Mouse (Mus musculus) NIH3T3 (cell line): ENCODE results near the gene Slc41a1.
A peak's percentile ranks its signal among the peaks of the same experiment; 100 is the strongest.
"Not testable (repeated sequence)": the region's sequence is repeated elsewhere in the genome, so short reads cannot be mapped to it uniquely, and the experiment has no call there.

Source experiments
- DNase-seq: peaks from one replicate; pipeline ENCODE4 v3.0.0-alpha.2; 2012; ENCODE audit warnings: low read depth

The Slc41a1 gene

DNA sequence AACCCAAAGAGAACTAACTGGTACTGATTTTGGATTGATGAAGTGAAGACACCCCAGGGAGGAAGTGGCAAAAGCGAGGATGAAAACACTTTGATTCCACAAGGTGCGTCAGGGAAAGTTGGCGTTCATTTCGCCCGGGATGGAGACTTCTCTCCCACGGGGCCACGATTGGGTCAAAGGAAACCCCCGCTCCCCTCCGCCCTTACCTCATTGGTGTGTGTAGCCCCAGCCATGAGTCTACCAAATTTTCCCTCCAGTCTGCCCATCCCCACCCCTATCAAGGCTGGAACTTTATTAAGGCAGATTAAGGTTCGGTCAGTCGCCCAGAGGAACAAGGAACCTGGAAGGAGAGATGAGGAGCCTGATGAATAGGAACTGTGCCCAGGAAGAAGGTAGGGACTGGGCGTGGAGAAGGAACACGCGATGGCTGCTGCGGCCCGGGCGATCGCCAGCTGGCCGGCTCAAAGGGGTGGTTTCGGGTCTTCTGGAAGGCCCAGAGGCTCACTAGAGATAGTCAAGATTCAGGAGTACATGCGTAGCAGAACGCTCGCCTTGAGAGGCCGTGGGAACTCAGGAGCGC lies at the start of gene Slc41a1:
Gene Slc41a1, plus strand, starts transcription at position 287 of the 580 bp plus-strand sequence.
- DNase-seq = no peak

GRCm38 (mm10) chr1:131794591-131794990 lies 32.7 kb upstream of the Slc41a1 start:
- DNase-seq = peak; percentile 17

DNA sequence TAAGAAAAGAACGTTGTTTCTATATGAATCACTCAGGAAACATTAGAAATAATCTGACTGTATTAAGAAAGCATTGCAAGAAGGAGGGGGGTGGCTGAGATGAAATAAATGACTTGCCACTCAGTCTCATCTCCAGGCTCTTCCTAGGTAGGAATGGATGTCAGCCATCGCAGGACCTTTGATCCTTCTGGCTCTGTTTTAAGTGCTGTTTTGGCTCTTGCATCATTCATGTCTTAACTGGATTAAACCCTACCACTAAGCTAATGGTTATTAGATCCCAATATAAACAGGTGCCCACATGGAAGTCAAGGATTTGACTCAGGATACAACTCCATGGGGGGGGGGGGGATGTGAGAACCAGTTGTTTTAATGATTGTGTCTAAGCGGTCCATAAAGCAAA lies 32.1 kb upstream of the Slc41a1 start:
- no peak for DNase-seq

DNA sequence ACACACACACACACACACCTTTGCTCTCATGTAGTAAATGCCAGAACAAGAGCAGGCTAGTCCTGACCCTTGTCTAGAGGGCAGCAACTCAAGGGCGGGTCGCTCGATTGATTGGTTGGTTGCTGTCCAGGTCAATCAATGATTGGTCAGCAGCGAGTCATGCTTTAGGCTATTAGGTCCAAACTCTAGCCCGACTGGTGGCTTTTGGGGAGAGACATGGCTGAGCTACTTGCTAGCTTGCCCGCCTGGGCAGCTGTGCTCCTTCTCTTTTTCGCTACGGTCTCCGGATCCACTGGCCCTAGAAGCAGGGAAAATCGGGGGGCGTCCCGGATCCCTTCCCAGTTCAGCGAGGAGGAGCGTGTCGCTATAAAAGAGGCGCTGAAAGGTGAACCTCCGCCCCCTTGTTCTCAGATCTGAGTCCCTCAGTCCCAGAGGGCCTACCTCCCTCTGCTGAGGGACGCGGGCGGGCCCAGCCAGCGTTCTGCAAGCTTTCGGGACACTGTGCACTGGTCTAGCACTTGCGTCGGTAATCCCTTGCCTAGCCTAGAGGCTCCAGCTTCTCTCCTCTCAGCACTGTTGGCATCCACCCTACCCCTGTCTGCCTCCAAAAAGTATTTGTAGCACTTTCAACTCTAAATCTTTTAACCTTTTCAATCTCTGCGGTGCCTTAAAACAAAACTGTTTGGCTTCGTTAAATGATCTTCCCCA lies 29.9 kb upstream of the Slc41a1 start, which contains the start of gene Pm20d1:
Gene Pm20d1, plus strand, starts transcription at position 180 of the 708 bp plus-strand sequence.
- no peak for DNase-seq

GRCm38 (mm10) chr1:131800001-131800400 lies 27.3 kb upstream of the Slc41a1 start:
- DNase-seq = no peak

DNA sequence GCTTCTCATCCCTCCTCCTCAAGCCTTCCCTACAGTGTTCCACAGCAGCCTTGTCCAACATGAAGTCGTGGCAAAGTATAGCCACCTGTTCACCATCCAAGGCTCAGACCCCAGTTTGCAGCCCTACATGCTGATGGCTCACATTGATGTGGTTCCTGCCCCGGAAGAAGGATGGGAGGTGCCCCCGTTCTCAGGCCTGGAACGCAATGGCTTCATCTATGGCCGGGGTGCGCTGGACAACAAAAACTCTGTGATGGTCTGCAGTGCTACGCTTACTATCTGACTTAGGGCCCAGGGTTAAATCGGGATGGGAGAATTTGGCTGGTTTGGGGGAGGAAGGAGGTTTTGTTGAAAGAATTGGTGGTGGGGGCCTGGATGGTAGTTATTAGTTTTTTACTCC lies 26.2 kb upstream of the Slc41a1 start:
- no peak for DNase-seq

- DNase-seq = no peak
Measured at GRCm38 (mm10) chr1:131802652-131803051, 24.6 kb upstream of the Slc41a1 start.

- DNase-seq = no peak
Measured at GRCm38 (mm10) chr1:131804166-131804565, 23.1 kb upstream of the Slc41a1 start.

- DNase-seq = no peak
Measured at GRCm38 (mm10) chr1:131808986-131809385, 18.3 kb upstream of the Slc41a1 start.

GRCm38 (mm10) chr1:131809651-131810050 lies 17.6 kb upstream of the Slc41a1 start:
- DNase-seq = no peak

GRCm38 (mm10) chr1:131811393-131811792 lies 15.9 kb upstream of the Slc41a1 start:
- peak; percentile 45 for DNase-seq

- no peak for DNase-seq
Measured at GRCm38 (mm10) chr1:131812006-131812405, 15.3 kb upstream of the Slc41a1 start.

- DNase-seq = no peak
Measured at GRCm38 (mm10) chr1:131812631-131813295, 14.5 kb upstream of the Slc41a1 start.

GRCm38 (mm10) chr1:131813731-131814130 lies 13.6 kb upstream of the Slc41a1 start:
- no peak for DNase-seq

GRCm38 (mm10) chr1:131814191-131814590 lies 13.1 kb upstream of the Slc41a1 start:
- no peak for DNase-seq

DNA sequence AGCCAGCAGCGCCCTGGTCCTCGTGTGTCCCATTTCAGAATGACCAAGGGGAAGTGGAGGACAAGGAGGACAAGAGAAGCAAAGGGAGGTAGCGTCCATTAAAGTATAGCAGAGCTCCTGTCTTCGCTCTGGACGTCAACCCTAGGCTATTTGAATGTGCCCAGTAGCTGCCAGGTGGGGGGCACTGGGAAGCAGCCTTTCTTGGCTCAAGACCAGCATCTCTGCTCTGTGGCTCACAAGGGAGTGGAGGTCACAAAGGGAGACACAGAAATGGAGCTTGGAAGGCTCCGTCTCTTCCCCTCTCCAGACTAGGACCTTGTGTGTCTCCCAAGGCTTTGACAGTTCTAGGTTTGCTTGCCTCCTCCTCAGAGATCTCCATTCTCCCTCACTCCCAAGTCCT lies 10.4 kb upstream of the Slc41a1 start:
- no peak for DNase-seq

- DNase-seq = not testable (repeated sequence)
Measured at GRCm38 (mm10) chr1:131820353-131820752, 6.9 kb upstream of the Slc41a1 start.

GRCm38 (mm10) chr1:131820887-131821328 lies 6.4 kb upstream of the Slc41a1 start:
- no peak for DNase-seq

- no peak for DNase-seq
Measured at GRCm38 (mm10) chr1:131822292-131822691, 5.0 kb upstream of the Slc41a1 start.

GRCm38 (mm10) chr1:131822856-131823492 lies 4.3 kb upstream of the Slc41a1 start:
- no peak for DNase-seq

- DNase-seq = no peak
Measured at GRCm38 (mm10) chr1:131823563-131823962, 3.7 kb upstream of the Slc41a1 start.

DNA sequence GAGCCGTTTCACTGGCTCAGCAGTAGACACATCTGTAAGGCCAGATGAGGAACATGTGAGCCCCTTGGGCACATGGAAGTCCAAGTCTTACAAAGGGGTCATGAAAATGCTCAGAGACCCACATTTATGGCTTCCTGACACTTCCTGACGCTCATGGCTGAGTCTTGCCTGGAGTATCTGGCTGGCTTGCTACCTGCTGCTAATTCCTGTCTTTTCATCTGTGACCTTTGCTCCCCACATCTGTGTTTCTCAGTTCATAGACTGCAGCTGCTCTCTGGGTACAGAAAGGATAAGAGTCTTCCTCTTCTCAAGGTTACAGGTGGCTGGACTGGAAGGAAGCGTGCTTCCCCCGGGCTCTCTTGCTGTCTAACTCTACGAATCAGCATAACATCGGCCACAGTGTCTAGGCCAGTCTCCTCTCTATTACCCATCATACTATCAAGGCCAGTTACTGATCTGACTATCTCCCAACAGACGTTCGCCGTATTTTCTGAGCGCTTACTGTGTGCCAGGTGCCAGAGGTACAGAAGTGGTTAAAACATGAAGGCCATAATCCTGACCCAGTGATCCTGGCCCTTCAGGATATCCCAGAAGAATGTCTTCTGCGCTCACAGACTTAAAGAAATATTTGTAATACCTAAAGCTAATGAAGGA lies 2.6 kb upstream of the Slc41a1 start:
- no peak for DNase-seq
